Mouse (Mus musculus) heart, postnatal 25 days (tissue): ENCODE measurements at regions not wholly inside any gene's neighbourhood (a gene's known extent, or its start where the extent isn't known, plus 50 kb on each side); places are given as distances from the start of the nearest gene placed in this dataset.
A peak's percentile ranks its signal among the peaks of the same experiment; 100 is the strongest.

Experiments used
- DNase-seq: peaks from one replicate; pipeline ENCODE4 v3.0.0; 2022; ENCODE audit warnings: low spot score
- intact Hi-C: fragments of 180-260 bp; cut with DNase I; formaldehyde crosslinking; loops from one replicate; pipeline ENCODE4 v1.15.1; 2025

GRCm38 (mm10) chr8:44758727-44759126 lies 176.5 kb upstream of the Fat1 start:
- no peak for DNase-seq
- intact Hi-C loops, result no loop called here

GRCm38 (mm10) chr8:44762731-44763130 lies 172.5 kb upstream of the Fat1 start:
- DNase-seq, result no peak
- intact Hi-C loops, result no loop called here

- intact Hi-C loops, result no loop called here
- DNase-seq, result no peak
Measured at GRCm38 (mm10) chr8:44765194-44765593, 170.1 kb upstream of the Fat1 start.

DNA sequence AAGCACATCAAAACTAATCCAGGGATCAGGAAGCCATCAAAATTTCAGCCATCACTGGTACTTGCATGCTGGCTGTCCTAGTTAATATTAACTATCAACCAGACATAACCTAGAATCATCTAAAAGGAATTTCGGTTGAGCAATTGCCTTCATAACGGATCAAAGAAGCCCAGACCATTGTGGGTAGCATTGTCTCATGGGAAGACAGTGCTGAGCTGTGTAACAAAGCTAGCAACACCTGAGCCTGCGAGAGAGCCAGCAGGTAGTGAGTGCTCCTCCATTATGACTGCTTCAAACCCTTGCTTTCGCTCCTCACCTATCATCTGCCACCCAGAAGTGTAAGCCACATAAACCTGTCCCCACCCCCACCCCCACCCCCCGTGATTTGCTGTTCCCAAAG lies 169.6 kb upstream of the Fat1 start:
- intact Hi-C loops, result no loop called here
- DNase-seq, result no peak

- DNase-seq, result no peak
- intact Hi-C loops, result no loop called here
Measured at GRCm38 (mm10) chr8:44766111-44766873, 169.0 kb upstream of the Fat1 start.

DNA sequence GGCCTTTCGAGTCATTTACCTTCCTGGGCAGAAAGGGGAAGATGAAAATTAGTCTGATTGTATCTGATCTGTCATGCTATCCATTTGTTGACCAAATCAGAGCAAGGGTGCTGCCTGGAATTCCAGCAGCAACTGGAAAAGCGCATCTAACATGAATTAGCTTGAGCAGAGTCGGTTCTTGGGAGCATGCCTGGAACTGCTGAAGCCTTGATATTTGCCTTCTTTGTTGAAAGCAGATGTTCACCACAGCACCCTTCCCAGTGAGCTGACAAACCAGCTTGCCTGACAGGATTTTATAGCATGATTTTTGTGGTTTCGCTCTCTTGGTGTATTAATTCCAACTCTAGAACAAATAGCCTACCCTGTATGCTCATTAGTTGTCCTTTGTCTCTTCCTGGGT lies 168.0 kb upstream of the Fat1 start:
- no peak for DNase-seq
- intact Hi-C loops, result no loop called here

GRCm38 (mm10) chr8:44779212-44779611 lies 156.0 kb upstream of the Fat1 start:
- no peak for DNase-seq
- intact Hi-C loops, result no loop called here

GRCm38 (mm10) chr8:44782421-44782820 lies 152.8 kb upstream of the Fat1 start:
- no peak for DNase-seq
- intact Hi-C loops, result no loop called here

DNA sequence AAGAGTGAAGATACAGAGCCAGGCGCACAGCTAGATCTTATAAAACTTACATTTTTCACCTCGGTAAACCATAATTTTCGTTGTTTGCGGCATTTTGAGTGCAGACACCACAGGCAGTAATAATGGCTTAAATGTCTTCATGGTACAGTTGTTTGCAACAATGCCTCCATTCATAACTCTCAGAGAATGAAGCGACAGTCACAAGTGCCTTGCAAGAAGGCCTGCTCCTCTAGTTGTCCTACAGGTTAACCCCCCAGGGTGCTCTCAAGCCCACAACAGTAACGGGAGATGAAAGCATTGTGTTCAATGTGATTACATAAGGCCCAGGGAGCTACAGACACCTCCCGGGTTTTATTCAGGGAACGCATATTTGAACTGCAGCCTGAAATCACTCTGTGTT lies 150.1 kb upstream of the Fat1 start:
- no peak for DNase-seq
- intact Hi-C loops, result no loop called here

GRCm38 (mm10) chr8:44786740-44787139 lies 148.5 kb upstream of the Fat1 start:
- no peak for DNase-seq
- intact Hi-C loops, result no loop called here

GRCm38 (mm10) chr8:44788290-44788689 lies 147.0 kb upstream of the Fat1 start:
- DNase-seq, result no peak
- intact Hi-C loops, result no loop called here

- no peak for DNase-seq
- intact Hi-C loops, result no loop called here
Measured at GRCm38 (mm10) chr8:44799513-44799912, 135.7 kb upstream of the Fat1 start.

- intact Hi-C loops, result no loop called here
- DNase-seq, result peak; percentile 4
Measured at GRCm38 (mm10) chr8:44800827-44801273, 134.4 kb upstream of the Fat1 start.

- intact Hi-C loops, result no loop called here
- no peak for DNase-seq
Measured at GRCm38 (mm10) chr8:44801604-44802206, 133.5 kb upstream of the Fat1 start.

DNA sequence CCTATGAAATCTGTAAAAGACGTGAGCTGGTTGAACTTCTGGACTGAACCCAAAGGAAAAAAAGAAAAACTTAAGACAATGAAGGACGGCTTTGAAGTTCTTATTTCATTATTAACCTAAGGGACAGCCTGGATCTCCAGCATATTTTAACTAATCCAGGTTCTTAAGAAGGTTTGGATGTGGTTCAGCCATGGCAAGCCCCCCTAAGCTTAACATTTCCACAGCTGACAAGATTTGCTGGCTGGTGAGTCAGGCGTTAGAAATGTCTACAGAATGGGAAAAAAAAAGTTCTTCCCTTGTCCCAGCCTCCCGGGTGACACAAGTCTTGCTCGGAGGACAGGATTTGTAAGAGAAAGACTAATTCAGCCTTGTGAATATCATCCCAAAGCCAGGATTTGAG lies 132.9 kb upstream of the Fat1 start:
- no peak for DNase-seq
- intact Hi-C loops, result no loop called here

- intact Hi-C loops, result no loop called here
Measured at GRCm38 (mm10) chr8:44804414-44805178, 130.7 kb upstream of the Fat1 start.

GRCm38 (mm10) chr8:44805179-44805815 lies 129.9 kb upstream of the Fat1 start:
- DNase-seq, result no peak
- intact Hi-C loops, result no loop called here

More at GRCm38 (mm10) chr8:44804414-44805178, 130.7 kb upstream of the Fat1 start:
- no peak for DNase-seq

DNA sequence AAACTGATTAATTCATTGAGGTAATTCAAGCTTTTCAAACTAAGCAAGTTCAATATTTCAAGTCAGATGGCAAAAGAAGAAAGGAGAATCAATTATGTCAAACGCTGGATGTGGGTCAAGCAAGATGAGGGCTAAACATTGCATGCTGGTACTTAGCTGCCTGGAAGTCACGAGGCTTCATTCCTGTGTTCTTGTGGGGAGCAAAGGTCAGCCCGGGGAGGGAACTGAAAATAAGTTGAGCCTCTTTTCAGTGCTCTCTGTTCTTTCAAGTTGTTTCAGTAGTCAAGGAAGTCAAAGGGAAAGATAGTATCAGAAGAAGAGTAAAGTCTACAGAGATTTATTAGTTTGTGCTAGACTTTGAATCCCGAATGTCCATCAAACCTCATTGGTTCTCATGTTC lies 122.9 kb upstream of the Fat1 start:
- intact Hi-C loops, result no loop called here
- no peak for DNase-seq

GRCm38 (mm10) chr8:44817532-44818157 lies 117.6 kb upstream of the Fat1 start:
- DNase-seq, result no peak
- intact Hi-C loops, result no loop called here

DNA sequence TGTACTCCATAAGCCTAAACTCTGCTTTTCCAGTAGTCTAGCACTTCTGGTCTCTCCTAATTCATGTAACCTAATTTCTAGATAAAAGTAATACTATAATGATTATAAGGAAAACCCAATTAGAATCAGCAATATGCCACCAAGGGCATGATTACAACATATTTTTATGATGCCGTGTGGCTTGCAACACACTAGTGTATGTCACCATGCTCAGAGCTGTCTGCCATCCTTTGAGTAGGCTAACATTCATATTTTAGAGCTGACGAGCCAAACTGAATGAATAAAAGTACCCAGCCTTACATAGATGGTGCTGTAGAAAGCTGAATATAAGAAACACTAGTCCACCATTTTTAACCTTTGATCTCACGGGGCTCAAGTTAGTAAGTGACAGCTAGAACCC lies 116.0 kb upstream of the Fat1 start:
- intact Hi-C loops, result no loop called here
- no peak for DNase-seq
